Mouse (Mus musculus) adrenal gland, adult 10 weeks (tissue): Measurements from ENCODE around the gene Cryzl1. TPM values are rescaled to one million over a fixed set of nuclear protein-coding genes. Genes with fewer than 3 reads are reported as not detected.

Source experiments
- polyA plus RNA-seq: library from polyadenylated mRNA; stranded (reverse); fragments of 350-450 nt; fragmentation: Illumina TruSeq; extraction: RNeasy Lipid Tissue Mini Kit (QIAGEN cat#74804); gene quantifications from one replicate; pipeline ENCODE4 v1.2.3, GENCODE M21; 2014; ENCODE audit warnings: low read depth, low replicate concordance

Cryzl1 gene
- polyA plus RNA-seq: 120 TPM

GRCm38 (mm10) chr16:91728123-91729065, at the start of gene Cryzl1:
Gene Cryzl1, minus strand, starts transcription at chr16:91728975.

GRCm38 (mm10) chr16:91729066-91729482, 299 bp upstream of the Cryzl1 start, which contains the start of gene Itsn1:
Gene Itsn1, plus strand, starts transcription at chr16:91729281.

GRCm38 (mm10) chr16:91688619-91689334, 40.0 kb downstream of the Cryzl1 start, which contains the start of gene Donson:
Gene Donson, minus strand, starts transcription at chr16:91688770.

GRCm38 (mm10) chr16:91647461-91648219, 81.1 kb downstream of the Cryzl1 start, which contains the start of gene Son:
Gene Son, plus strand, starts transcription at chr16:91647506.

GRCm38 (mm10) chr16:91646681-91647419, 81.9 kb downstream of the Cryzl1 start, which contains the start of gene Gart:
Gene Gart, minus strand, starts transcription at chr16:91646952.

Other genes starting within 250 kb of the Cryzl1 start
- 122 TPM for gene Ifnar1, start 243.7 kb downstream of the Cryzl1 start, polyA plus RNA-seq
- 17.0 TPM for gene Ifngr2, start 181.9 kb downstream of the Cryzl1 start, polyA plus RNA-seq
- 96.2 TPM for gene Tmem50b, start 131.2 kb downstream of the Cryzl1 start, polyA plus RNA-seq
- 30.4 TPM for gene Dnajc28, start 109.9 kb downstream of the Cryzl1 start, polyA plus RNA-seq
- 20.1 TPM for gene Gart, start 82.0 kb downstream of the Cryzl1 start, polyA plus RNA-seq
- gene Son, start 81.5 kb downstream of the Cryzl1 start, polyA plus RNA-seq: 552 TPM
- 7.6 TPM for gene Donson, start 40.2 kb downstream of the Cryzl1 start, polyA plus RNA-seq
- gene Itsn1, start 306 bp upstream of the Cryzl1 start, polyA plus RNA-seq: 20.2 TPM